Mouse (Mus musculus): ENCODE results near the gene Gm12794. TPM values are rescaled to one million over a fixed set of nuclear protein-coding genes. Genes with fewer than 3 reads are reported as not detected.

The Gm12794 gene
- not detected for polyA plus RNA-seq (2014; fragmentation: Illumina TruSeq; extraction: RNeasy Lipid Tissue Mini Kit (QIAGEN cat#74804); ENCODE audit: low replicate concordance)

GRCm38 (mm10) chr4:101940107-101940506, at the start of gene Gm12794:
TSS of gene Gm12794 (plus strand) at chr4:101940407.

GRCm38 (mm10) chr4:101893656-101894420, 46.4 kb upstream of the Gm12794 start, which contains the start of gene C130073F10Rik:
TSS of gene C130073F10Rik (minus strand) at chr4:101893789.

GRCm38 (mm10) chr4:101908821-101909220, 31.4 kb upstream of the Gm12794 start, which contains the start of gene Gm12800:
TSS of gene Gm12800 (plus strand) at chr4:101909121.

DNA sequence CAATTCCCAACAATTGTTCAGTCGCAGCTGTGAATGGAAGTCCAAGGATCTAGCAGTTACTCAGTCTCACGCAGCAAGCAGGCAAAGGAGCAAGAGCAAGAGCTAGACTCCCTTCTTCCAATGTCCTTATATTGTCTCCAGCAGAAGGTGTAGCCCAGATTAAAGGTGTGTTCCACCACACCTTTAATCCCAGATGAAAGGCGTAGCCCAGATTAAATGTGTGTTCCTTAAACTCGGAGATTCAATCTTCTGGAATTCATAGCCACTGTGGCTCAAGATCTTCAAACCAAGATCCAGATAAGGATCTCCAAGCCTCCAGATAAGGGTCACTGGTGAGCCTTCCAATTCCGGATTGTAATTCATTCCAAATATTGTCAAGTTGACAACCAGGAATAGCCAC, 40.7 kb downstream of the Gm12794 start, which contains the start of gene Gm12790:
Gene Gm12790, minus strand, starts transcription at position 101 of the 400 bp plus-strand sequence.

DNA sequence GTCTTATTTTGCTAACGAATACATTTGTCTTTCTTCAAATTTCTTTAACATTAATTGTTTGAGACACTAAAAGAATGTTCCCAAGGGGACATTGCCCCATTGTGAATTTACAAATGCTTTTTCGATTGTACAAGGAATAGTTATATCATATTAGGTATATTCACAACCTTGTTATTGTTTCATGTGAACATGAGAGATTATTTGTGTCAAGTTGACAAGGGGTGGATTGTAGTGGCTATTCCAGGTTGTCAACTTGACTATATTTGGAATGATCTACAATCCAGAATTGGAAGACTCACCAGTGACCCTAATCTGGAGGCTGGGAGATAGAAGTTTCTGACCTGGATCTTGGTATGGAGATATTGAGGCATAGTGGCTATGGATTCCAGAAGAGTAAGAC, 46.1 kb downstream of the Gm12794 start, which contains the start of gene Gm12789:
Gene Gm12789, plus strand, starts transcription at position 301 of the 400 bp plus-strand sequence.

Other genes with a start within 250 kb of the Gm12794 start
- 17.0 TPM for gene Lepr, start 223.0 kb upstream of the Gm12794 start, polyA plus RNA-seq (2014; fragmentation: Illumina TruSeq; extraction: RNeasy Lipid Tissue Mini Kit (QIAGEN cat#74804); ENCODE audit: low replicate concordance)
- gene B020004J07Rik, start 96.4 kb upstream of the Gm12794 start, polyA plus RNA-seq (2014; fragmentation: Illumina TruSeq; extraction: RNeasy Lipid Tissue Mini Kit (QIAGEN cat#74804); ENCODE audit: low replicate concordance): not detected
- not detected for gene C130073F10Rik, start 46.6 kb upstream of the Gm12794 start, polyA plus RNA-seq (2014; fragmentation: Illumina TruSeq; extraction: RNeasy Lipid Tissue Mini Kit (QIAGEN cat#74804); ENCODE audit: low replicate concordance)
- gene Gm12800, start 31.3 kb upstream of the Gm12794 start, polyA plus RNA-seq (2014; fragmentation: Illumina TruSeq; extraction: RNeasy Lipid Tissue Mini Kit (QIAGEN cat#74804); ENCODE audit: low replicate concordance): not detected
- gene Gm12790, start 40.6 kb downstream of the Gm12794 start, polyA plus RNA-seq (2014; fragmentation: Illumina TruSeq; extraction: RNeasy Lipid Tissue Mini Kit (QIAGEN cat#74804); ENCODE audit: low replicate concordance): not detected
- gene Gm12789, start 46.2 kb downstream of the Gm12794 start, polyA plus RNA-seq (2014; fragmentation: Illumina TruSeq; extraction: RNeasy Lipid Tissue Mini Kit (QIAGEN cat#74804); ENCODE audit: low replicate concordance): not detected
- gene Pde4b, start 147.1 kb downstream of the Gm12794 start, polyA plus RNA-seq (2014; fragmentation: Illumina TruSeq; extraction: RNeasy Lipid Tissue Mini Kit (QIAGEN cat#74804); ENCODE audit: low replicate concordance): 7.2 TPM